Mouse (Mus musculus) CD4-positive, CD25-positive, alpha-beta regulatory T cell, adult 9 weeks (primary cell): Measurements from ENCODE around the gene Ccl9. TPM values are rescaled to one million over a fixed set of nuclear protein-coding genes. Genes with fewer than 3 reads are reported as not detected.

Experiments used
- polyA plus RNA-seq: library from polyadenylated mRNA; unstranded; fragments of 100-300 nt; shearing (Covaris generic); gene quantifications from one replicate; pipeline ENCODE4 v1.2.1, GENCODE M21; 2017

The Ccl9 gene
- not detected for polyA plus RNA-seq

DNA sequence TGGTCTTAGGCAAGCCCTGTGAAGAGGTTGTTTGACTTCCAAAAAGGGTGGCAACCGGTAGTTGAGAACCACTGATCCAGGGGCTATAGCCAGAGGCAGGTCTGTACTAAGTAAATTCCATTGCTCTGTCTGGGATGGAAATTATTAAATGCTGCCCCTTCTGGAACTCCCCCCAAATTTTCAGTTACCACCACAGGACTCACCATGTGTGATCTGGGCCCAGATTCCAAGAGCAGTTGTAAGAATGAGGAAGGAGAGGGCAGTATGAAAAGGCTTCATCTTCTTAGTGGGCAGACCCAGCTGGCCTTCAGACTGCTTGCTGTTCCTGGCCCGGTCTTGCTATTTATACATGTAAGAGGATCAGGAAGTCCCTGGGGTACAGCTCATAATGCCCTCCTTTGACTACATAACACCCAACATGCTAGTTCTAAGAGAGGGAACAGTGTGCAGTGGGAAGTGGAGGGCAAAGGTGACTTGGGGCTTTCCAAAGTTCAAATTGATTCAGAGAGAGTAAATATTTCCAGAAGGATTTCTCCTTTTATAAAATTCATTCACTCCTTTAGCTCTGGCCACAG lies at the start of gene Ccl9:
Ccl9 (minus strand) TSS at position 451 of the 575 bp plus-strand sequence.

DNA sequence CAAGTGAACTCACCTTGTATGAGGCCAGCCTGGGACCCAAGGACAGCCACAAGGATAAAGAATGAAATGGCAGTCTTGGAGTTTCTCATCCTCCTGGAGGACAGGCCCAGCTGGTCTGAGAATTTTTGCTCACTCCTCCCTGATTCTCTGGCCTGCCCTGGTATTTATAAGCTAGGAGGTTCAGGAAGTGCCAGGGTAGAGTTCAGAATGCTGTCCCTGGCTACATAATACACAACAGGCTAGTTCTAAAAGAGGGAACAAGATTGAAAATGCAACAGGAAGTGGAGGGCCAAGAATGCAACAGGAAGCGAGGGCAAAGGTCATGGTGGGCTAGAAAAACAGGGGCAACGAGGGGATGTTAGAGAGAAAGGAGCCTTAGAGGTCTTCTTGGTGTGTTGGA lies 14.4 kb upstream of the Ccl9 start, which contains the start of gene Ccl6:
Ccl6 (minus strand) TSS at position 235 of the 400 bp plus-strand sequence.

DNA sequence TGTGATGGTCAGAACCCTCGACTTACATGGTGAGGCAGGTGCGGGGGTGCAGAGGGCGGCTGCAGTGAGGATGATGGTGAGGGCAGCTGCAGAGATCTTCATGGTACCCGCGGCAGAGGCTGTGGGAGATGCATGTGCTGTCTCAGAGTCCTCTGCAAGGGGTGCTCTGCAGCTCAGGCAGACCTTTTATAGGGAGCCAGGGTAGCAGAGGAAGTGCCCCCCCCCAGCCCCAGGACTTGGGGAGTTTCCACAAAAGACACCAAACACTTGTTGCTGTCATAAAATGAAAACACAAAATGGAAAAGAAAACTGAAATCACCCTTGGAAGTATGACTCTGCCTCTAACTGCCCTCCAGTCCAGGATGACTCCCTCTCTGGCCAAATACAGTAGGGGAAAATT lies 48.1 kb downstream of the Ccl9 start, which contains the start of gene Ccl5:
Ccl5 (minus strand) TSS at position 159 of the 400 bp plus-strand sequence.

Other genes with a start within 250 kb of the Ccl9 start
- gene Rasl10b, start 169.5 kb downstream of the Ccl9 start, polyA plus RNA-seq, result not detected
- gene Gas2l2, start 149.2 kb downstream of the Ccl9 start, polyA plus RNA-seq, result not detected
- gene 1700020L24Rik, start 141.0 kb downstream of the Ccl9 start, polyA plus RNA-seq, result 1.5 TPM
- gene Mmp28, start 115.6 kb downstream of the Ccl9 start, polyA plus RNA-seq, result not detected
- 22.7 TPM for gene Taf15, start 105.5 kb downstream of the Ccl9 start, polyA plus RNA-seq
- gene Heatr9, start 56.5 kb downstream of the Ccl9 start, polyA plus RNA-seq, result not detected
- gene Ccl5, start 48.1 kb downstream of the Ccl9 start, polyA plus RNA-seq, result 101 TPM
- gene Ccl6, start 14.5 kb upstream of the Ccl9 start, polyA plus RNA-seq, result 0.61 TPM
- gene Rpl9-ps1, start 67.0 kb upstream of the Ccl9 start, polyA plus RNA-seq, result 0.60 TPM
- 0.37 TPM for gene Ccl3, start 70.7 kb upstream of the Ccl9 start, polyA plus RNA-seq
- gene Ccl4, start 83.9 kb upstream of the Ccl9 start, polyA plus RNA-seq, result 2.7 TPM
- not detected for gene Wfdc17, start 125.4 kb upstream of the Ccl9 start, polyA plus RNA-seq
- gene Wfdc18, start 130.4 kb upstream of the Ccl9 start, polyA plus RNA-seq, result not detected
- not detected for gene Wfdc21, start 168.3 kb upstream of the Ccl9 start, polyA plus RNA-seq
- 41.2 TPM for gene Heatr6, start 175.1 kb upstream of the Ccl9 start, polyA plus RNA-seq